Mouse (Mus musculus) forebrain, embryonic 14.5 days (tissue): Measurements from ENCODE around the gene Tex44. TPM values are rescaled to one million over a fixed set of nuclear protein-coding genes. Genes with fewer than 3 reads are reported as not detected.

Experiments used
- ATAC-seq: fragments of 200-750 bp; cut with Nextera tagmentation; 2 replicates; pipeline ENCODE4 v1.8.0; 2017; ENCODE audit warnings: mild to moderate bottlenecking, moderate library complexity
- DNase-seq: peaks from one replicate; pipeline ENCODE4 v3.0.0-alpha.2; 2015; ENCODE audit warnings: low spot score
- H3K27ac ChIP-seq: fragments of 300-500 bp; sonication (generic); 2 replicates; pipeline ENCODE4 v1.5.1; 2014; ENCODE audit warnings: low read depth, mild to moderate bottlenecking, control low read depth, low read length, moderate library complexity
- H3K27me3 ChIP-seq: fragments of 300-500 bp; sonication (generic); replicated peaks from 2 replicates; pipeline ENCODE4 v1.6.1; 2014; ENCODE audit warnings: low read length, control low read depth, mixed read lengths; ENCODE audit not compliant: control insufficient read depth, insufficient read depth
- H3K36me3 ChIP-seq: fragments of 300-500 bp; sonication (generic); 2 replicates; pipeline ENCODE4 v1.6.1; 2014; ENCODE audit warnings: low read length, control low read depth; ENCODE audit not compliant: control insufficient read depth, insufficient read depth
- H3K4me1 ChIP-seq: fragments of 300-500 bp; sonication (generic); 2 replicates; pipeline ENCODE4 v1.6.1; 2014; ENCODE audit warnings: antibody characterized with exemption, low read length, control low read depth; ENCODE audit not compliant: control insufficient read depth, insufficient read depth
- H3K4me2 ChIP-seq: fragments of 300-500 bp; sonication (generic); 2 replicates; pipeline ENCODE4 v1.6.1; 2014; ENCODE audit warnings: mild to moderate bottlenecking, control low read depth, low read length
- H3K4me3 ChIP-seq: fragments of 300-500 bp; sonication (generic); 2 replicates; pipeline ENCODE4 v1.5.1; 2014; ENCODE audit warnings: low read depth, low read length, control low read depth
- H3K9ac ChIP-seq: fragments of 300-500 bp; sonication (generic); 2 replicates; pipeline ENCODE4 v1.6.1; 2014; ENCODE audit warnings: mild to moderate bottlenecking, low read length, control low read depth, moderate library complexity
- H3K9me3 ChIP-seq: fragments of 300-500 bp; sonication (generic); replicated peaks from 2 replicates; pipeline ENCODE4 v1.6.1; 2016; ENCODE audit warnings: low read length, control low read depth, mixed read lengths; ENCODE audit not compliant: control insufficient read depth
- WGBS: fragments of 180-500 bp; shearing (Covaris S2); extraction: QIAGEN DNeasy Blood & Tissue Kit; methylation state at CpG from one replicate; pipeline ENCODE4 v1.1.7; 2014; 5-methylcytosine and 5-hydroxymethylcytosine counted together
- polyA plus RNA-seq: library from polyadenylated mRNA; unstranded; fragments of >200 nt; fragmentation: Nextera tagmentation; extraction: Ambion mirVana; gene quantifications from 2 replicates; pipeline ENCODE4 v1.2.1, GENCODE M21; 2014

The Tex44 gene
- polyA plus RNA-seq, 1 experiment from 2014 or later = not detected

DNA sequence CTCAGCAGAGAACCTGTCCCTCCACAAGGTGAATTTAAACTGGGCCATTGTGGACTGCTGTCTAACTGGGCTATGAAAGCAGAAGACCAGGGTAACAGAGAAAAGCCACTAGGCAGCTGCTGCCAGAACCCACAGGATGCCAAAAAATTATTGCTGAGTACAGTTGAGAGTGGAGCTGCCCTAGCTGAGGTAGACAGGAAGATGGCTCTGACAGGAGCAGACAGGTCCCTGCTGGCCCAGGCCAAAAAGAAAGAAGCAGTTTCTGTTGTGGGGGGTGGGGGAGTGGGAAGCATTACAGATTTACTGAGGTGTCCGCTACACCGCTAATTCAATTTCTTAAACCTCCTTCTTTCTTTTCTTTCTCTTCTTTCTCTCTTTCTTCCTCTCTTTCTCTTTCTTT lies 16.7 kb upstream of the Tex44 start:
- H3K36me3 ChIP-seq = no peaks in the 10 kb centered on the region
- ATAC-seq = no peak
- no peaks in the 10 kb centered on the region for H3K4me1 ChIP-seq
- DNase-seq = no peak
- H3K4me2 ChIP-seq = no peak overlapping the region
- H3K27me3 ChIP-seq = no peaks in the 10 kb centered on the region
- H3K9ac ChIP-seq = no peak overlapping the region
- H3K9me3 ChIP-seq = no peaks in the 10 kb centered on the region
- WGBS = 97% methylated on average over 2 of the region's 2 CpGs
- H3K4me3 ChIP-seq = no peak overlapping the region
- H3K27ac ChIP-seq = no peak overlapping the region

DNA sequence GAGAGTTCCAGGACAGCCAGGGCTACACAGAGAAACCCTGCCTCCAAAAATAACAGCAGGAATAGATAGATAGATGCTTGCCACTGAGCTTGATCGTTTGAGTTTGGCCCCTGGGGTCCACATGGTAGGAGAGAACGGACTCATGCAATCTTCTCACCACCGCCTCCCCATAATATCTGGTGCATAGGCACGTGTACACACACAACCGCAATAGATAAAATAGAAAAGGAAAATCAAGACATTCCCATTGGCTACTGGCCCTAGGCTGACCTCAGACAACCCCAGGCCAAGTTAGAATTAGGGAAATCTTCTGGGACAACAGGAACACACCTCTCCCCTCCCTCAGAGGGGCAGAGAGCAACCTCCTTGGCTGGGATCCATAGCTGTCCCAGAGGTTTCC lies 11.4 kb upstream of the Tex44 start:
- no peaks in the 10 kb centered on the region for H3K9me3 ChIP-seq
- no peak overlapping the region for H3K4me3 ChIP-seq
- no peak overlapping the region for H3K27ac ChIP-seq
- no peak overlapping the region for H3K9ac ChIP-seq
- H3K27me3 ChIP-seq = no peaks in the 10 kb centered on the region
- ATAC-seq (no peak), DNase-seq (no peak)
- WGBS = 88% methylated on average over 5 of the region's 5 CpGs
- no peaks in the 10 kb centered on the region for H3K4me1 ChIP-seq
- no peaks in the 10 kb centered on the region for H3K36me3 ChIP-seq
- H3K4me2 ChIP-seq = no peak overlapping the region

DNA sequence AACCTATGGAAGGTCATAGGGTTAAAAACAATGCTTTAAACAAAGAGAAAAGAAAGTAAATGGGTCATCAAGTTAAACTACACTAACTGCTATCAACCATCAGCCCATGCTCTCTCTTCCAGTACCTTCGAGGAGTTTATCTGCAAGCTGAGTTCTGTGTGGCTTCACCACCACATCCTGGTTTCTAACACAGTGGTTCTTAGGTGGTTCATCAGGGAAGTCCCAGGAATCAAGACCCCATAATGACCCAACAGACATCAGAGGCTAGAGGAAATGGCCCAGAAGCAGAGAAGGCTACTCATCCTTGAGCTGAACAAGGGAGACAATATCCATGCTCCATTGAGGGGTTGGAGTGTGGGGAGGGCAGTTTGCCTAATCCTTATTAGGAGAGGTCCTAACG lies 11.0 kb upstream of the Tex44 start:
- H3K4me2 ChIP-seq = no peak overlapping the region
- H3K4me1 ChIP-seq = no peaks in the 10 kb centered on the region
- H3K27me3 ChIP-seq = no peaks in the 10 kb centered on the region
- no peak; the same call in 1 of the 2 replicates for ATAC-seq
- no peak overlapping the region for H3K4me3 ChIP-seq
- H3K27ac ChIP-seq = no peak overlapping the region
- DNase-seq = no peak
- no peaks in the 10 kb centered on the region for H3K9me3 ChIP-seq
- H3K9ac ChIP-seq = no peak overlapping the region
- H3K36me3 ChIP-seq = no peaks in the 10 kb centered on the region
- 73% methylated on average over 2 of the region's 2 CpGs for WGBS

DNA sequence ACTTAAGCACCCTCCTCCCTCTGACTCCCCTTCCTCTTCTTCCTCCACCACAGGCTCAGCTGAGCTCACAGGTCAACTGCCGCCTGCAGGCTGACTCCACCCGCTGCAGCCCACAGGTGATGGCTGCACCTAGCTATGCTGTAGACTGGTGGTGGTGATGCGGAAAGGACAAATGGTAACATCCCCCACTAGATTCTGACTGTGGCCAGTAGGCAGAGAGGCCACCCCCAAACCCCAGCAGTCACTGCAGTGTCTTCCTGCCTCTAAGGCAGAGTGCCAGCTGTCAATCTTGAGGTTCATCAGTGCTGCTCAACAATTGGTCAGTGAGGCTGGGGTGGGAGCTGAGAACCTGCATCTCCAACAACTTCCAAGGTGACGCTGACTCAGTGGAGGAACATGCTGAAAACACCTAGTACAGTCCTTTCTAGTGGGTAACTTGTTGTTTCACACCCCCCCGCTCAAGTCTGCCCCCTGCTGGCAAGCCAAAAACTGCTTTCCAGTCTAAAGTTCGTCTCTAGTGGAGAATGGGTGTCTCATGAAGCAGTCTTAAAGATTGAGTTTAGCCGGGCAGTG lies 10.4 kb upstream of the Tex44 start:
- Histone ChIP-seq H3K27me3 (no peaks in the 10 kb centered on the region), H3K4me3 (no peak overlapping the region), H3K9ac (no peak overlapping the region), H3K4me2 (no peak overlapping the region), H3K36me3 (no peaks in the 10 kb centered on the region), H3K4me1 (no peaks in the 10 kb centered on the region), H3K9me3 (no peaks in the 10 kb centered on the region), H3K27ac (no peak overlapping the region)
- WGBS = 68% methylated on average over 7 of the region's 7 CpGs
- peak; percentile 42; the same call in 1 of the 2 replicates for ATAC-seq
- DNase-seq = no peak

DNA sequence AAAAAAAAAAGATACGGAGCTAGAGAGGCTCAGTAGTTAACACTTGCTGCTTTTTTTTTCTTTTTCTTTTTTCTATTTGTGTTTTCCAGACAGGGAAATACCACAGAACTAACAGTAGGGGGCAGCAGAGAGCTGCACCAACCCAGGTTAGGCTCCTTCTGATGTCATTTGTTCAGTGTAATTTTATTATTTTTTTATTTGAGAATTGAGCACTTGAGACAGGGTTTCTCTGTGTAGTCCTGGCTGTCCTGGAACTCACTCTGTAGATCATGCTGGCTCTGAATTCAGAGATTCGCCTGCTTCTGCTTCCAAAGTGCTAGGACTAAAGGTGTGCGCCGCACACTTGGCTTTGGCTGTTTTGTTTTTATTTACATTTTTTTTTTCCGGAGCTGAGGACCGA lies 9.8 kb upstream of the Tex44 start:
- Histone ChIP-seq H3K27me3 (no peaks in the 10 kb centered on the region), H3K9me3 (no peaks in the 10 kb centered on the region), H3K4me1 (peaks cover 4% of the 10 kb centered on the region; the same call in 1 of the 2 replicates), H3K4me2 (no peak overlapping the region), H3K4me3 (no peak overlapping the region), H3K9ac (no peak overlapping the region), H3K27ac (no peak overlapping the region), H3K36me3 (no peaks in the 10 kb centered on the region)
- ATAC-seq (peak; percentile 42; the same call in 1 of the 2 replicates), DNase-seq (peak; percentile 56)
- WGBS = 65% methylated on average over 6 of the region's 6 CpGs

DNA sequence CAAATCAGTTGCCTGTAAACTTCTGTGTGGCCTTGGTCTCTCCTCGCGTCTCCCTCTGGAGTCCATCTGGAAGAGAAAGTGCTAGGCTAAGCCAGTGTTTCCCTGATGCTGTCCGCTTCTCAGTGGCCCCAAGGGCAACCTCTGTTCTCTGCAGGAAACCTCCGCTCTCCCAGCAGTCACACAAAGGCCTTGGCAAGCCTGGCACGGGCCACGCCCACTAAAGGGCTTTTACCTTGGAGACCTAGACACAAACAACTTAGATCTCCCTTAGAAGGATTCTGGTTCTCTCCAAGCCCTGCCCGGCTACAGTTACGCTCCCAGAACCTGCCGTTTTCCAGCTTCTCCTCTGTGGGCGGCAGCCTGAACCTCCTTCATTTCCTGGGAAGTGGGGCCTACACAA lies 5.1 kb upstream of the Tex44 start:
- H3K4me1 ChIP-seq = peaks cover 5% of the 10 kb centered on the region; the same call in 1 of the 2 replicates
- ATAC-seq = no peak
- no peaks in the 10 kb centered on the region for H3K9me3 ChIP-seq
- WGBS = 16% methylated on average over 10 of the region's 10 CpGs
- H3K27ac ChIP-seq = 0 out of 2 replicates have a peak overlapping the region, but pooled peaks have one; percentile 15
- H3K27me3 ChIP-seq = no peaks in the 10 kb centered on the region
- H3K9ac ChIP-seq = peak overlapping the region; percentile 10; the same call in 1 of the 2 replicates
- no peaks in the 10 kb centered on the region for H3K36me3 ChIP-seq
- DNase-seq = no peak
- H3K4me2 ChIP-seq = no peak overlapping the region
- no peak overlapping the region for H3K4me3 ChIP-seq

DNA sequence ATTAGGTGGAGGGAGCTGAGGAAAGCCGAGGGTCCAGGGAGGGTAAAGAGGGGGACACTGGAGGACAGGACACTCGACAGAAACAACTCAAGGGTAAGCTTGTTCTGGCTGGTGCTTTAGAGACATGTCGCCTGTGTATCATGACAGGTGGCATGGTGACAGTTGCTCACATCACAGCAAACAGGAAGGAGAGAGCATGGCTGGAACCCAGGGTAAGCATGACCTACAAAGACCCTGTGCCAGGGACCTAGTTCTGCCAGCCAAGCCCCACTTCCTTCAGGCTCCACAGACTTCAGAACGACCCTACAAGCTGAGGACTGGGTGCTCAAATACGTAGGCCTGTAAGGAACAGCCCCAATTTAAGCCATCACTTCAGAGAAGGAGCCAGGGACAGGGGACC lies 2.2 kb upstream of the Tex44 start:
- Histone ChIP-seq H3K4me3 (no peak overlapping the region), H3K4me1 (peaks cover 5% of the 10 kb centered on the region; the same call in 1 of the 2 replicates), H3K27ac (no peak overlapping the region), H3K9ac (no peak overlapping the region), H3K4me2 (no peak overlapping the region), H3K36me3 (no peaks in the 10 kb centered on the region), H3K9me3 (no peaks in the 10 kb centered on the region), H3K27me3 (no peaks in the 10 kb centered on the region)
- no peak for ATAC-seq
- no peak for DNase-seq
- 64% methylated on average over 5 of the region's 5 CpGs for WGBS

DNA sequence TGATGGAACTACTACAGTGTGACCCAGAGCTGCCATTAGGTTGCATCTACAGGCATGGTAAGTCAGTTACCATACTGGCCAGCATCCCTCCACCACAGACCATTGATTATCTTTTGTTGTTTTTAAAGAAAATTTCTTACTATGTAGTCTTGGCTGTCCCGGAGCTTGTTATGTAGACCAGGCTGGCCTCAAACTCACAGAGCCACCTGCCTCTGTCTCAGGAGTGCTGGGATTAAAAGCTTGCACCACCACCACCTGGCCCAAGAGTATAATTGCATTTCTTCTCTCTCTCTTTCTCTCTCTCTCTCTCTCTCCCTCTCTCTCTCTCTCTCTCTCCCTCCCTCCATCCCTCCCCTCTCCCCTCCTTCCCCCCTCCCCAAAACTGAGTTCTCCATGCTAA lies 1.8 kb upstream of the Tex44 start:
- DNase-seq (no peak), ATAC-seq (no peak; the same call in 1 of the 2 replicates)
- Histone ChIP-seq H3K4me2 (no peak overlapping the region), H3K4me3 (no peak overlapping the region), H3K9me3 (no peaks in the 10 kb centered on the region), H3K4me1 (peaks cover 5% of the 10 kb centered on the region; the same call in 1 of the 2 replicates), H3K9ac (no peak overlapping the region), H3K36me3 (no peaks in the 10 kb centered on the region), H3K27ac (no peak overlapping the region), H3K27me3 (no peaks in the 10 kb centered on the region)
- 57% methylated on average over 1 of the region's 1 CpGs for WGBS

DNA sequence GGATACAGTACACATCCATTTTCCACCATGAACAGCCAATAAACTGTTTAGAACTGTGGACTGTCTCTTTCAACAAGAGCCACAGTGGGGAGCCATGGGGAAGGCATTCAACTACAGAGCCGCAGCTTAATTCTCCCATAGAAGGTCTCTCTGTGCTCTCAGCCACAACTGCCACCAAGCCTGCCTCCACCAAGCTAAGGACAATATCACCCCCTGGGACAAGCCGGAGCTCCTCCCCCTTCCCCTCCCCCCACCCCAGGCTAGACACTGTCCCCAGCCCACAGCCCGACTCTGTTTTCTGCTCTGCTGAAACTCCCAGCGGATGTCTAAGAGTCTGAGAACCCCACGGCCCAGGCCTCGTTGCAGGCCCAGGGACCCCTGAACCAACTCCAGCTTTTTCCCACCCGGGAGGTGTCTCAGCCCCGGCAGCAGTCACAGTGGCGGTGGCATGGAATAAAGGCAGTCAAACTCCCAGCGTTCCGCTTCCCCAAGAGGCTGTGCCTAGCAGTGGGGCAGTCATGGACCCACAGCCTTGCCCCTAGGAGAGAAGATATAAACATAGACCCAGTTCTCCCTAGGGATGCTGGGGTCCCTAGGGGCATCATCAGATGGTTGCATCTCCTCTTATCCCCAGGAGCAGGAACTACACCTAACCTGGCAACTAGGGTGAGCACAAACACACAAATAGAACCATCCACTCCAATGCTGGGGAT lies 1.1 kb upstream of the Tex44 start:
- no peaks in the 10 kb centered on the region for H3K36me3 ChIP-seq
- no peak overlapping the region for H3K4me2 ChIP-seq
- peaks cover 5% of the 10 kb centered on the region; the same call in 1 of the 2 replicates for H3K4me1 ChIP-seq
- DNase-seq = peak; percentile 43
- H3K9me3 ChIP-seq = no peaks in the 10 kb centered on the region
- H3K27me3 ChIP-seq = no peaks in the 10 kb centered on the region
- 9% methylated on average over 11 of the region's 11 CpGs for WGBS
- peak; percentile 59 for ATAC-seq
- H3K27ac ChIP-seq = no peak overlapping the region
- H3K9ac ChIP-seq = no peak overlapping the region
- no peak overlapping the region for H3K4me3 ChIP-seq
